Mouse (Mus musculus): ENCODE results near the gene Sh3bgrl3. TPM values are rescaled to one million over a fixed set of nuclear protein-coding genes. Genes with fewer than 3 reads are reported as not detected.

Gene Sh3bgrl3
- total and polyA plus RNA-seq, 3 experiments = 76.6 to 202 (median 98.4) TPM

GRCm38 (mm10) chr4:134092382-134093288 is 36.0 kb downstream of the Sh3bgrl3 start:
- H3K9me3 ChIP-seq (replicated peaks) = no peaks in the 10 kb centered on the region
- no peak overlapping the region for H3K4me3 ChIP-seq (ENCODE audit: low read depth, low read length)
- H3K36me3 ChIP-seq (replicated peaks) = no peaks in the 10 kb centered on the region
- ATAC-seq (ENCODE audit: extremely low read depth, insufficient number of reproducible peaks, low FRiP score, poor library complexity, severe bottlenecking) = no peak
- TF ChIP-seq GATA1 (IDR thresholded peaks at IDR 0.05; ENCODE audit: borderline replicate concordance, low read length) = no peak
- no peak for TF ChIP-seq GATA2 (IDR thresholded peaks at IDR 0.05; ENCODE audit: borderline replicate concordance, low read depth, low read length)
- no peak for TF ChIP-seq POLR2AphosphoS5 (IDR thresholded peaks at IDR 0.05; ENCODE audit: insufficient replicate concordance, low read depth, low read length)
- peak; percentile 94 for TF ChIP-seq CTCF (IDR thresholded peaks at IDR 0.05; ENCODE audit: low read depth, low read length)
- no peak for TF ChIP-seq TAL1 (conservative IDR thresholded peaks at IDR 0.05; ENCODE audit: low read depth, low read length)
- peaks cover 62% of the 10 kb centered on the region for H3K4me1 ChIP-seq (ENCODE audit: insufficient read depth, low read depth, low read length)
- peaks cover 28% of the 10 kb centered on the region for H3K27me3 ChIP-seq (ENCODE audit: insufficient read depth, low read length)
- no peak for DNase-seq (ENCODE audit: low spot score)

GRCm38 (mm10) chr4:134091225-134091529 is 37.4 kb downstream of the Sh3bgrl3 start:
- Histone ChIP-seq H3K4me1 (ENCODE audit: insufficient read depth, low read depth, low read length) (peaks cover 57% of the 10 kb centered on the region), H3K27me3 (ENCODE audit: insufficient read depth, low read length) (peaks cover 31% of the 10 kb centered on the region), H3K4me3 (ENCODE audit: low read depth, low read length) (no peak overlapping the region), H3K36me3 (replicated peaks) (no peaks in the 10 kb centered on the region), H3K9me3 (replicated peaks) (no peaks in the 10 kb centered on the region)
- no peak for ATAC-seq (ENCODE audit: extremely low read depth, insufficient number of reproducible peaks, low FRiP score, poor library complexity, severe bottlenecking)
- TF ChIP-seq TAL1 (conservative IDR thresholded peaks at IDR 0.05; ENCODE audit: low read depth, low read length) (no peak), GATA2 (IDR thresholded peaks at IDR 0.05; ENCODE audit: borderline replicate concordance, low read depth, low read length) (no peak), POLR2AphosphoS5 (IDR thresholded peaks at IDR 0.05; ENCODE audit: insufficient replicate concordance, low read depth, low read length) (no peak), CTCF (IDR thresholded peaks at IDR 0.05; ENCODE audit: low read depth, low read length) (no peak), GATA1 (IDR thresholded peaks at IDR 0.05; ENCODE audit: borderline replicate concordance, low read length) (no peak)
- no peak for DNase-seq (ENCODE audit: low spot score)

GRCm38 (mm10) chr4:134090521-134091224 is 37.9 kb downstream of the Sh3bgrl3 start:
- Histone ChIP-seq H3K9me3 (replicated peaks) (no peaks in the 10 kb centered on the region), H3K4me3 (ENCODE audit: low read depth, low read length) (no peak overlapping the region), H3K4me1 (ENCODE audit: insufficient read depth, low read depth, low read length) (peaks cover 54% of the 10 kb centered on the region), H3K36me3 (replicated peaks) (no peaks in the 10 kb centered on the region), H3K27me3 (ENCODE audit: insufficient read depth, low read length) (peaks cover 31% of the 10 kb centered on the region)
- TF ChIP-seq POLR2AphosphoS5 (IDR thresholded peaks at IDR 0.05; ENCODE audit: insufficient replicate concordance, low read depth, low read length) (no peak), TAL1 (conservative IDR thresholded peaks at IDR 0.05; ENCODE audit: low read depth, low read length) (no peak), GATA2 (IDR thresholded peaks at IDR 0.05; ENCODE audit: borderline replicate concordance, low read depth, low read length) (no peak), CTCF (IDR thresholded peaks at IDR 0.05; ENCODE audit: low read depth, low read length) (no peak), GATA1 (IDR thresholded peaks at IDR 0.05; ENCODE audit: borderline replicate concordance, low read length) (no peak)
- ATAC-seq (ENCODE audit: extremely low read depth, insufficient number of reproducible peaks, low FRiP score, poor library complexity, severe bottlenecking) = no peak
- no peak for DNase-seq (ENCODE audit: low spot score)

GRCm38 (mm10) chr4:134089029-134089428 is 39.6 kb downstream of the Sh3bgrl3 start:
- no peak for TF ChIP-seq GATA1 (IDR thresholded peaks at IDR 0.05; ENCODE audit: borderline replicate concordance, low read length)
- no peak for TF ChIP-seq TAL1 (conservative IDR thresholded peaks at IDR 0.05; ENCODE audit: low read depth, low read length)
- no peak for TF ChIP-seq CTCF (IDR thresholded peaks at IDR 0.05; ENCODE audit: low read depth, low read length)
- no peak for TF ChIP-seq POLR2AphosphoS5 (IDR thresholded peaks at IDR 0.05; ENCODE audit: insufficient replicate concordance, low read depth, low read length)
- no peak for TF ChIP-seq GATA2 (IDR thresholded peaks at IDR 0.05; ENCODE audit: borderline replicate concordance, low read depth, low read length)
- no peaks in the 10 kb centered on the region; the same call in 1 of the 2 replicates for H3K9me3 ChIP-seq (replicated peaks)
- no peaks in the 10 kb centered on the region for H3K36me3 ChIP-seq (replicated peaks)
- H3K4me1 ChIP-seq (ENCODE audit: insufficient read depth, low read depth, low read length) = peaks cover 42% of the 10 kb centered on the region
- peaks cover 27% of the 10 kb centered on the region for H3K27me3 ChIP-seq (ENCODE audit: insufficient read depth, low read length)
- no peak for DNase-seq (ENCODE audit: low spot score)
- H3K4me3 ChIP-seq (ENCODE audit: low read depth, low read length) = no peak overlapping the region; the same call in 1 of the 2 replicates
- ATAC-seq (ENCODE audit: extremely low read depth, insufficient number of reproducible peaks, low FRiP score, poor library complexity, severe bottlenecking) = no peak

GRCm38 (mm10) chr4:134087412-134087811 is 41.2 kb downstream of the Sh3bgrl3 start:
- peak; percentile 63 for DNase-seq (ENCODE audit: low spot score)
- peaks cover 22% of the 10 kb centered on the region for H3K27me3 ChIP-seq (ENCODE audit: insufficient read depth, low read length)
- TF ChIP-seq POLR2AphosphoS5 (IDR thresholded peaks at IDR 0.05; ENCODE audit: insufficient replicate concordance, low read depth, low read length) (no peak), CTCF (IDR thresholded peaks at IDR 0.05; ENCODE audit: low read depth, low read length) (peak; percentile 66), TAL1 (conservative IDR thresholded peaks at IDR 0.05; ENCODE audit: low read depth, low read length) (no peak), GATA1 (IDR thresholded peaks at IDR 0.05; ENCODE audit: borderline replicate concordance, low read length) (no peak), GATA2 (IDR thresholded peaks at IDR 0.05; ENCODE audit: borderline replicate concordance, low read depth, low read length) (no peak)
- H3K4me1 ChIP-seq (ENCODE audit: insufficient read depth, low read depth, low read length) = peaks cover 34% of the 10 kb centered on the region
- no peaks in the 10 kb centered on the region for H3K36me3 ChIP-seq (replicated peaks)
- no peaks in the 10 kb centered on the region; the same call in 1 of the 2 replicates for H3K9me3 ChIP-seq (replicated peaks)
- ATAC-seq (ENCODE audit: extremely low read depth, insufficient number of reproducible peaks, low FRiP score, poor library complexity, severe bottlenecking) = no peak
- peak overlapping the region; percentile 18; the same call in 1 of the 2 replicates for H3K4me3 ChIP-seq (ENCODE audit: low read depth, low read length)

- DNase-seq (ENCODE audit: low spot score) = no peak
- ATAC-seq (ENCODE audit: extremely low read depth, insufficient number of reproducible peaks, low FRiP score, poor library complexity, severe bottlenecking) = no peak
- no peak overlapping the region for H3K4me3 ChIP-seq (ENCODE audit: low read depth, low read length)
- TF ChIP-seq TAL1 (conservative IDR thresholded peaks at IDR 0.05; ENCODE audit: low read depth, low read length) (no peak), CTCF (IDR thresholded peaks at IDR 0.05; ENCODE audit: low read depth, low read length) (0 out of 2 replicates have a peak, but pooled peaks have one; percentile 20), GATA2 (IDR thresholded peaks at IDR 0.05; ENCODE audit: borderline replicate concordance, low read depth, low read length) (no peak), POLR2AphosphoS5 (IDR thresholded peaks at IDR 0.05; ENCODE audit: insufficient replicate concordance, low read depth, low read length) (no peak), GATA1 (IDR thresholded peaks at IDR 0.05; ENCODE audit: borderline replicate concordance, low read length) (no peak)
- peaks cover 47% of the 10 kb centered on the region for H3K4me1 ChIP-seq (ENCODE audit: insufficient read depth, low read depth, low read length)
- H3K27me3 ChIP-seq (ENCODE audit: insufficient read depth, low read length) = peaks cover 36% of the 10 kb centered on the region
- no peaks in the 10 kb centered on the region; the same call in 1 of the 2 replicates for H3K9me3 ChIP-seq (replicated peaks)
- no peaks in the 10 kb centered on the region for H3K36me3 ChIP-seq (replicated peaks)
These were observed 43.6 kb downstream of the Sh3bgrl3 start for GRCm38 (mm10) chr4:134084999-134085398.

All from G1E (cell line).